Mouse (Mus musculus) spleen, postnatal 10 days (tissue): Measurements from ENCODE around the gene 1700093K21Rik.
"Not testable (repeated sequence)": the region's sequence is repeated elsewhere in the genome, so short reads cannot be mapped to it uniquely, and the experiment has no call there.

Experiments
- DNase-seq, 2 experiments: peaks; one replicate each; pipeline ENCODE4 v3.0.0; 2021 to 2022; ENCODE audit warnings: low spot score in 2 of 2

Gene 1700093K21Rik

GRCm38 (mm10) chr11:23520473-23521205, at the start of gene 1700093K21Rik:
Gene 1700093K21Rik, minus strand, starts transcription at chr11:23521155.
- DNase-seq = no peak

DNA sequence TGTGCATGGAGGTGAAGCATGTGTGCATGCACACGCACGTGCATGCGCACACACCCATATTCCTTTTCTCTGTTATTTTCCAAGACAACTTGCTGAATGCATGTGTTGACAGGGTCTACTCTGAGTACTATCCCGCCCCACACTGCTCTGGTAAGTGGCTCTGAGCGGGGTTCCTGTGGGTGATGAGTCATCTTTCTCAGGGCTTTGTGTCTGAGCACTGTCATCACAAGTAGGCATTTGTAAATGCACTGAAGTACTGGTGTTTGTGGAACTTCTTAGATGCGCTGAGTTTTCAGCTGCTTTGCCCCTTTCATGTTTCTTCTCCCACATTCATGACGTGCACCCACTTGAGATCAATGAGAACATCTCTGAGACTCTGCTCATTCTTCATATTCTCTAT, 49.2 kb upstream of the 1700093K21Rik start:
- DNase-seq = no peak

GRCm38 (mm10) chr11:23565761-23566160, 44.8 kb upstream of the 1700093K21Rik start:
- DNase-seq = peak; percentile 73 to 84

DNA sequence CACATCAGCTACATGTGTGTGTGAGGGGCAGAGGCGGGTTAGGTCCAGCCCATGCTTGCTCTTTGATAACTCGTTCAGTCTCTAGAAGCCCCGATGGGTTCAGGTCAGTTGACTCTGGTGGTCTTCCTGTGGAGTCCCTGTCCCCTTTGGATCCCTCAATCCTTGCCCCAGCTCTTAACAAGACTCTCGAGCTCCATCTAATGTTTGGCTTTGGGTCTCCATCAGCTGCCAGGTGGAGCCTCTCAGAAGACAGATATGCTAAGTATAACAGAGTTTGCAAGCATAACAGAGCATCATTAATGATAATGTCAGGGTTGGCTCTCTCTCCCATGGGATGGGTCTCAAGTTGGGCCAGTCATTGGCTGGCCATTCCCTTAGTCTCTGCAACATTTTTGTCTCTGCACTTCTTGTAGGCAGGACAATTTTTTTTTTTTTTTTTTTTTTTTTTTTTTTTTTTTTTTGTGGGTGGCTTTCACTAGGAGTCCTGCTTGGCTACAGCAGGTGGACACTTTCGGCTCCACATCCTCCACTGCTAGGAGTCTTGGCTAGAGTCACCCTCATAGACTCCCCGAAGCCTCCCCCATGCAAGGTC, 36.2 kb upstream of the 1700093K21Rik start:
- no peak for DNase-seq

DNA sequence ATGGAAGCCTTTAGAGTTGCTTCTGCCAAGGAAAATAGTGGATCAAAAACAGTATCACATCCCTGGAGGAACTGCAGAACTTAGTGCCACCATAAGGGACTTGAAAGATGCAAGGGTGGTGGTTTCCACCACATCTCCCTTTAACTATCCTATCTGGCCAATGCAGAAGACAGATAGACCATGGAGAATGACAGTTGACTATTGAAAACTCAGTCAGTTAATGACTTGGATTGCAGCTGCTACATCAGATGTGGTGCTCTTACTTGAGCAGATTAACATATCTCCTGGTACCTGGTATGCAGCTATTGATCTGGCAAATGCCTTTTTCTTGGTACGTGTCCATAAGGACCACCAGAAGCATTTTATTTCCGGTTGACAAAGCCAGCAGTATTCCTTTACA, 16.5 kb upstream of the 1700093K21Rik start:
- DNase-seq = no peak

DNA sequence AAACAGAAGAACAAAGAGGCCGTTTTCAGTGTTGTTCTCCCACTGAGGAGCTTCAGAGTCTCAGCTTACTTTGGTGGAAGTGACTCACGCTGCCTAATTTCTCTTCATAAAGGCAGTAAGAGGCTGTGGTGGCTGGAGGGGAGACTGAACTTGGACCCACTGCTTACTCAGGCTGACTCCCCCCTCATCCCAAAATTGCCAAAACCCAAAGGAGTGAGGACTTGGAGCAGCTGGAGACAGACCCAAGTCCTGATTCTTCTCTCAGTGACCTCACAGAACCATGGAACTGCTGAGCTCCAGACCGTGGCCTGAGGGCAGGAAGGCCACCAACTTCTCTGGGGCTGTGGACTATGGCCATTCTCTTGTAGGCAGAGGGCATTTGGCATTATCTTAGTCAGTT, 2.0 kb downstream of the 1700093K21Rik start:
- DNase-seq = no peak

- DNase-seq = no peak
These were observed 5.6 kb downstream of the 1700093K21Rik start for GRCm38 (mm10) chr11:23515315-23515714.

- DNase-seq = not testable (repeated sequence)
These were observed 6.2 kb downstream of the 1700093K21Rik start for GRCm38 (mm10) chr11:23514785-23515184.

DNA sequence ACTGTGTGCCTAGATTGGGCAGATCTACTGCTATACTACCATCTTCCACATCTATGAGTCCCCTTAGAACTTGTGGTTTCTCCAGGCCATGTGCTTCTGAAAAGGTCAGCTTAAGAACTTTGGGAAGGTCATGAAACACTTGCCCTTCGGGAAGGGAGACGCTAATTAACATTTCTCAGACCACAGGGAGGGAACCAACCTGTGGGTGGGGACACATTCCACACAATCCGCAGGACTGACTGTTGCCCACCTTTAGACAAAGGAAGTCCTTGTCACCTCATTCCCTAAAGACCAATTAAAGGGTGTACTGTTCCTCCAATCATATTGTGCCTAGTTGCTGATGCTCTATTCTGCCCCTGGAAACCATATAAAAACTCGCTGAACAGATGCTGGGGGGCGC, 16.2 kb downstream of the 1700093K21Rik start:
- not testable (repeated sequence) for DNase-seq

GRCm38 (mm10) chr11:23498609-23499008, 22.3 kb downstream of the 1700093K21Rik start:
- no peak for DNase-seq

GRCm38 (mm10) chr11:23497718-23498509, 23.0 kb downstream of the 1700093K21Rik start, which contains the start of gene Ahsa2:
Gene Ahsa2, minus strand, starts transcription at chr11:23498030.
- DNase-seq = peak; percentile 98 to 100

GRCm38 (mm10) chr11:23497335-23497717, 23.6 kb downstream of the 1700093K21Rik start:
- DNase-seq = peak in 1 of 2 experiments; percentile 74

DNA sequence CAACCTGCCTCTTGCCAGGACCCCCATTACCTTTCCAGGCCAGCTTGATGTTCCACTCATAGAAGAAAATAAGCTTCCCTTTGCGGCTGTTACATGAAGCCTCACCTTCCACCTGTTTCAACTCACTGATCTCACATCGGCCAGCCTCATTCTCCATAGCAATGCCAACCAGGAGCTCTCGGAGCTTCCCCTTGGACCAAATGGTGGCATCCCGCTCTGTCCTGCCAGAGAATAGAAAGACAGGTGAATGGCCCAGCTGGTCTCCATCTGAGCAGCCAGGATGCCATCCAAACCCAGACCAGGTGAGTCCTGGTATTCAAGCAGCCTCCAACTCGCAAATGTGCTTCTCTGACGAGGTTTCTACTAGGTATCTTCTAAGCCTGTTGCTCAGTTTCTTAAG, 24.3 kb downstream of the 1700093K21Rik start:
- DNase-seq = peak in 1 of 2 experiments; percentile 13

- no peak for DNase-seq
These were observed 25.7 kb downstream of the 1700093K21Rik start for GRCm38 (mm10) chr11:23495231-23495630.

GRCm38 (mm10) chr11:23492048-23492790, 28.7 kb downstream of the 1700093K21Rik start:
- DNase-seq = no peak

- DNase-seq = no peak
These were observed 31.0 kb downstream of the 1700093K21Rik start for GRCm38 (mm10) chr11:23489955-23490354.
